Mouse (Mus musculus): ENCODE results near the gene Mrgprg. TPM values are rescaled to one million over a fixed set of nuclear protein-coding genes. Genes with fewer than 3 reads are reported as not detected.

Gene Mrgprg
- polyA plus RNA-seq, 1 experiment = not detected

GRCm38 (mm10) chr7:143783996-143784829 lies 17.4 kb upstream of the Mrgprg start, which contains the start of gene Mrgpre:
Gene Mrgpre (minus strand): TSS chr7:143784500.
- H3K4me3 ChIP-seq (ENCODE audit: insufficient read depth, low read depth, low read length) = peak within 1 kb of the TSS; percentile 57
- WGBS = 4% methylated on average over 21 of the region's 21 CpGs
- peak; percentile 58 for TF ChIP-seq POLR2A (IDR thresholded peaks at IDR 0.05; ENCODE audit: insufficient read depth, low read depth, low read length)
- TF ChIP-seq CTCF (IDR thresholded peaks at IDR 0.05; ENCODE audit: insufficient read depth, low read depth, low read length) = no peak

DNA sequence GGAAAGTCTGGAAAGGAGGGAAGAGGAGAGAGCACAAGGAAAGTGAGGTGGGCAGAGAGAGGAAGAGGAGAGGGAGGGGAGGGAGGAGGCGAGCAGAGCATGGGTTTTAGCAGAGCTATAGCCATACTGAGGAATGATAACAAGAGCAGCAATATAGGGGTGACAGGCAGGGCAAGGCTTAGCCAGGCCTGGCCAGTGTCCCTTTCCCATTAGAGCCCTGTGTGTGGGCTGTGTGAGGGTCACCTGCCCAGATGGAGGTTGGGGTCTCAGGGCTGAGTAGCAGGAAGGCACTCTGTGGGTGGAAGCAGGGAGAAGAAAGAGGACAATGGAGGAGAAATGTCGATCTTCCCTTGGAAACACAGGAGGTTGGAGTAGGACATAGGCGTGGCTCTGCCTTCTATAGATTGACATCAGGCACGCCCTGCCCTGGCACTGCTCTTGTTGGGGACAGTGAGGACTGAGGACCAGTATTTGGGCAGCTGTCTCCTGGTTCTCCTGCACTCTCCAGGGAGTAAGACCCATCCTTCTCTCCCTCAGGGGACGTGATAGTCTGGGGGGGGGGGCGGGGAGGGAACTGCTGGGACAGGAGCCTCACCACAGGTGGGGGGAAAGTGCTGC lies 16.7 kb upstream of the Mrgprg start:
- no peak overlapping the region for H3K27ac ChIP-seq (ENCODE audit: insufficient read depth, low read depth, low read length)
- H3K4me3 ChIP-seq (ENCODE audit: insufficient read depth, low read depth, low read length) = peak overlapping the region; percentile 57
- WGBS = 22% methylated on average over 6 of the region's 6 CpGs
- peaks cover 19% of the 10 kb centered on the region for H3K4me1 ChIP-seq (ENCODE audit: control insufficient read depth, insufficient read depth, low read length)
- TF ChIP-seq POLR2A (IDR thresholded peaks at IDR 0.05; ENCODE audit: insufficient read depth, low read depth, low read length) (no peak), CTCF (IDR thresholded peaks at IDR 0.05; ENCODE audit: insufficient read depth, low read depth, low read length) (no peak)

More at GRCm38 (mm10) chr7:143783996-143784829, 17.4 kb upstream of the Mrgprg start, which contains the start of gene Mrgpre:
- Histone ChIP-seq H3K27ac (ENCODE audit: insufficient read depth, low read depth, low read length) (no peak within 1 kb of the TSS), H3K4me1 (ENCODE audit: control insufficient read depth, insufficient read depth, low read length) (peaks cover 19% of the 10 kb centered on the region)

DNA sequence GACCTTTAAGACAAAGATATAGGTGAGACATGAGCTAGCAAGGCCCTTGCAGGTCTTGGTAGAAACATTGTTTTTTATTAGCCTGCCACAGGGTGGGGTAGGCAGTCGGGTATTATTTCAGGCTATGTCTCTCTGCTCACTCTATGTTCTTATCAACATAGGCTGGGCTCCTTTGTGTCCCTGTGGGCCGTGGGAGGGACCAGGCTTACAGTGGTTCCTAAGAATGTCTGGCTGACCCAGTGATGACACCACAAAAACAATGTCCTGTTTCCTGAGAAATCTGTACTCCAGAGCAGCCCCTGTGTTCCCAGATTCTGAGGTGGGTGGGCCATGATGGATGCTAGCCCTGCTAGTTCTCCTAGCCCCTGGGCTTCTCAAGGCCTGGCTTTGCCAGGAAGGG lies 10.6 kb upstream of the Mrgprg start:
- 74% methylated on average over 2 of the region's 2 CpGs for WGBS
- no peak overlapping the region for H3K4me3 ChIP-seq (ENCODE audit: insufficient read depth, low read depth, low read length)
- no peak for TF ChIP-seq CTCF (IDR thresholded peaks at IDR 0.05; ENCODE audit: insufficient read depth, low read depth, low read length)
- no peak for TF ChIP-seq POLR2A (IDR thresholded peaks at IDR 0.05; ENCODE audit: insufficient read depth, low read depth, low read length)
- H3K4me1 ChIP-seq (ENCODE audit: control insufficient read depth, insufficient read depth, low read length) = no peaks in the 10 kb centered on the region
- no peak overlapping the region for H3K27ac ChIP-seq (ENCODE audit: insufficient read depth, low read depth, low read length)

DNA sequence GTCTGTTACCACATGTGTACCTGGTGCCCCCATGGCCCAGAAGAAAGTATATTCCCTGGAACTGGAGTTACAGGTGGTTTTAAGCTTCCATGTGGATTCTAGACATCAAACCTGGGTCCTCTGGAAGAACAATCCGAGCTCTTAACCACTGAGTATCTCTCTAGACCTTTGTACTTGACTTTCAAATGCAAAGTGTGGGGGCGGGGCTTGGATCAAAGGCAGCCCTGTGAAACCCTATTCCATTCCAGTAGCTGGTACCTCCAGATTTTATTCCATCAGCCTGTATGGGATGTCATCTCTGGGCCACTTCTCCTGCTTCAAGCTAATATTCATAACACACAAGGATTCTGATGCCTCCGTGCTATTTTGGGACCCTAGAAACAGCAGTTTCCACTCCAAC lies 9.3 kb upstream of the Mrgprg start:
- 41% methylated on average over 3 of the region's 3 CpGs for WGBS
- Histone ChIP-seq H3K4me1 (ENCODE audit: control insufficient read depth, insufficient read depth, low read length) (no peaks in the 10 kb centered on the region), H3K4me3 (ENCODE audit: insufficient read depth, low read depth, low read length) (no peak overlapping the region), H3K27ac (ENCODE audit: insufficient read depth, low read depth, low read length) (no peak overlapping the region)
- TF ChIP-seq POLR2A (IDR thresholded peaks at IDR 0.05; ENCODE audit: insufficient read depth, low read depth, low read length) (no peak), CTCF (IDR thresholded peaks at IDR 0.05; ENCODE audit: insufficient read depth, low read depth, low read length) (no peak)

DNA sequence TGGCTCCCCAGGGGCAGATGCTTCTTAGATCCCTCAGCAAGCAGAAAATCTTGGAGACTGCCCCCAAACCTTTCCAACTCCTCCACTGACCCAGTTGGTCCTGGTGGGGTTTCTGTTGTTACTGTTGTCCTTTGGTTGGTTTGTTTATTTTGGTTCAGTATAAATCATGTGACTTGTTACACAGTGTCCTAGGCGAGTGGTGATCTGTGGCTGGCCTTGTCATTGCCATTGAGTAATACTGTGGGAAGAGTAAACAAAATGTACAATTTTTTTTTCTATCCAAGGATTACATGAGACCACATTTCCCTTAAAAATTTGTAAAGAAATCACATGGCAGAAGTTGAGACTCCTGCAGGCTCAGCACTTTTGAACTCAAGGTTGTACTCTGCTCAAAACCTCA lies 2.7 kb upstream of the Mrgprg start:
- Histone ChIP-seq H3K27ac (ENCODE audit: insufficient read depth, low read depth, low read length) (no peak overlapping the region), H3K4me1 (ENCODE audit: control insufficient read depth, insufficient read depth, low read length) (no peaks in the 10 kb centered on the region), H3K4me3 (ENCODE audit: insufficient read depth, low read depth, low read length) (no peak overlapping the region)
- 59% methylated on average over 1 of the region's 1 CpGs for WGBS
- no peak for TF ChIP-seq POLR2A (IDR thresholded peaks at IDR 0.05; ENCODE audit: insufficient read depth, low read depth, low read length)
- no peak for TF ChIP-seq CTCF (IDR thresholded peaks at IDR 0.05; ENCODE audit: insufficient read depth, low read depth, low read length)

DNA sequence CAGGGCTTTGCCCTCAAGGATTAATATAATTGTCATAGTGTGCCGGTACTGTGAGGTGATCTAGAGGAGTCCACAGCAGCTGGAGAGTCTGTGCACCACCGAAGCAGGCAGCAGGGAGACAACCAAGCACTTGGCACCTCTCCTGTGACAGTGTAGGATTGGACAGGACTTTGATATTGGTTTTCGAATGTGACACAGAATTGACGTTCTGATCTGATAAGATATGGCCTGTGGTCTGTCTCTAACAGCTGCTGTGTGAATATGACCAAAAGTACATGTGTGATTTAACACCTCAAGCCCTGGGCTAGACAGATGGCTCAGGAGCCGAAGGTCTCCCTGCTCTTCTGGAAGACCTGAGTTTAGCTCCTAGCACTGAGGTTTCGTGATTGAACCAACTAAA lies 1.5 kb upstream of the Mrgprg start:
- H3K4me1 ChIP-seq (ENCODE audit: control insufficient read depth, insufficient read depth, low read length) = no peaks in the 10 kb centered on the region
- H3K4me3 ChIP-seq (ENCODE audit: insufficient read depth, low read depth, low read length) = no peak overlapping the region
- TF ChIP-seq CTCF (IDR thresholded peaks at IDR 0.05; ENCODE audit: insufficient read depth, low read depth, low read length) = no peak
- TF ChIP-seq POLR2A (IDR thresholded peaks at IDR 0.05; ENCODE audit: insufficient read depth, low read depth, low read length) = no peak
- no peak overlapping the region for H3K27ac ChIP-seq (ENCODE audit: insufficient read depth, low read depth, low read length)
- 82% methylated on average over 6 of the region's 6 CpGs for WGBS

- no peak overlapping the region for H3K27ac ChIP-seq (ENCODE audit: insufficient read depth, low read depth, low read length)
- 72% methylated on average over 19 of the region's 19 CpGs for WGBS
- no peak overlapping the region for H3K4me3 ChIP-seq (ENCODE audit: insufficient read depth, low read depth, low read length)
- no peaks in the 10 kb centered on the region for H3K4me1 ChIP-seq (ENCODE audit: control insufficient read depth, insufficient read depth, low read length)
- TF ChIP-seq CTCF (IDR thresholded peaks at IDR 0.05; ENCODE audit: insufficient read depth, low read depth, low read length) (no peak), POLR2A (IDR thresholded peaks at IDR 0.05; ENCODE audit: insufficient read depth, low read depth, low read length) (no peak)
These were observed 1.8 kb downstream of the Mrgprg start for GRCm38 (mm10) chr7:143764876-143765530.

DNA sequence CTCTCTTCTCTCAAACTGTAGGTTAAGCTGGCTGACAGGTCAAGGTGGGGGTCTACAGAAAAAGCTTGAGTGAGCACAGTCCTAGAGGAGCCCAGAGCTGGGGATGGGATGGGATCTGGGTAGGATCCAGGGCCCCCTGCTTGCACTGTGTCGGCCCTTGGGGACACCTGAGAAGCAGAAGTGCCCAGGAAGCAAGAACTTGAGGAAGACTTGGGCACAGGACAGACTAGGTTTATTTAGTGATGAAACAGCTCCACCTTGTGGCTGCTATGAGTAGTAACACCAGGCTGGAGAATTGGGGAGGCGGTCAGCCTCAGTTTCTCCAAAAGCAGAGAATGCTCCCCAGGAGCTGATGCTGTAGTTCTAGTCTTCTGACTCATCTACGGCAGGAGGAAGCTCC lies 3.0 kb downstream of the Mrgprg start:
- H3K4me1 ChIP-seq (ENCODE audit: control insufficient read depth, insufficient read depth, low read length) = no peaks in the 10 kb centered on the region
- no peak for TF ChIP-seq POLR2A (IDR thresholded peaks at IDR 0.05; ENCODE audit: insufficient read depth, low read depth, low read length)
- TF ChIP-seq CTCF (IDR thresholded peaks at IDR 0.05; ENCODE audit: insufficient read depth, low read depth, low read length) = no peak
- 11% methylated on average over 3 of the region's 3 CpGs for WGBS
- no peak overlapping the region for H3K4me3 ChIP-seq (ENCODE audit: insufficient read depth, low read depth, low read length)
- H3K27ac ChIP-seq (ENCODE audit: insufficient read depth, low read depth, low read length) = no peak overlapping the region

- no peak overlapping the region for H3K27ac ChIP-seq (ENCODE audit: insufficient read depth, low read depth, low read length)
- 67% methylated on average over 3 of the region's 3 CpGs for whole genome bisulfite sequencing
- no peak for TF ChIP-seq POLR2A (IDR thresholded peaks at IDR 0.05; ENCODE audit: insufficient read depth, low read depth, low read length)
- TF ChIP-seq CTCF (IDR thresholded peaks at IDR 0.05; ENCODE audit: insufficient read depth, low read depth, low read length) = no peak
- peaks cover 10% of the 10 kb centered on the region for H3K4me1 ChIP-seq (ENCODE audit: control insufficient read depth, insufficient read depth, low read length)
- no peak overlapping the region for H3K4me3 ChIP-seq (ENCODE audit: insufficient read depth, low read depth, low read length)
These were observed 7.8 kb downstream of the Mrgprg start for GRCm38 (mm10) chr7:143758956-143759355.
